Mouse (Mus musculus): ENCODE measurements around the gene Tcte3. TPM values are rescaled to one million over a fixed set of nuclear protein-coding genes. Genes with fewer than 3 reads are reported as not detected.
A peak's percentile ranks its signal among the peaks of the same experiment; 100 is the strongest.
"Not testable (repeated sequence)": the region's sequence is repeated elsewhere in the genome, so short reads cannot be mapped to it uniquely, and the experiment has no call there.

Gene Tcte3
- total and polyA plus RNA-seq, 3 experiments: 0.52 TPM; not detected in 2

- H3K27ac ChIP-seq; H3K79me2 ChIP-seq (replicated peaks; ENCODE audit: control insufficient read depth, insufficient read depth, low read length); H3K4me1 ChIP-seq (ENCODE audit: control insufficient read depth, insufficient read depth, low read length); H3K9ac ChIP-seq (ENCODE audit: low read depth, low read length); H3K27me3 ChIP-seq (ENCODE audit: control insufficient read depth, insufficient read depth, low read length); DNase-seq; H3K4me3 ChIP-seq; H3K36me3 ChIP-seq (ENCODE audit: control insufficient read depth, insufficient read depth, low read length); intact Hi-C loops (cut with DNase I): not testable (repeated sequence)
- no CpG with 5 or more reads among the region's 3 CpGs for WGBS
Observed at GRCm38 (mm10) chr17:15040455-15040854, 833 bp downstream of the Tcte3 start.

GRCm38 (mm10) chr17:15031414-15031813, 9.9 kb downstream of the Tcte3 start:
- H3K4me1 ChIP-seq (ENCODE audit: control insufficient read depth, insufficient read depth, low read length); H3K27ac ChIP-seq; H3K27me3 ChIP-seq (ENCODE audit: control insufficient read depth, insufficient read depth, low read length); H3K4me3 ChIP-seq; DNase-seq; intact Hi-C loops (cut with DNase I); H3K79me2 ChIP-seq (replicated peaks; ENCODE audit: control insufficient read depth, insufficient read depth, low read length); H3K9ac ChIP-seq (ENCODE audit: low read depth, low read length); H3K36me3 ChIP-seq (ENCODE audit: control insufficient read depth, insufficient read depth, low read length): not testable (repeated sequence)
- WGBS: no CpG with 5 or more reads among the region's 4 CpGs

- intact Hi-C loops (cut with DNase I); H3K36me3 ChIP-seq (ENCODE audit: control insufficient read depth, insufficient read depth, low read length); H3K9ac ChIP-seq (ENCODE audit: low read depth, low read length); H3K4me3 ChIP-seq; H3K79me2 ChIP-seq (replicated peaks; ENCODE audit: control insufficient read depth, insufficient read depth, low read length); H3K4me1 ChIP-seq (ENCODE audit: control insufficient read depth, insufficient read depth, low read length); DNase-seq; H3K27ac ChIP-seq; H3K27me3 ChIP-seq (ENCODE audit: control insufficient read depth, insufficient read depth, low read length): not testable (repeated sequence)
- no CpG with 5 or more reads among the region's 6 CpGs for WGBS
Observed at GRCm38 (mm10) chr17:15025513-15025912, 15.8 kb downstream of the Tcte3 start.

- DNase-seq; H3K27ac ChIP-seq; H3K4me1 ChIP-seq (ENCODE audit: control insufficient read depth, insufficient read depth, low read length); H3K36me3 ChIP-seq (ENCODE audit: control insufficient read depth, insufficient read depth, low read length); intact Hi-C loops (cut with DNase I); H3K4me3 ChIP-seq; H3K9ac ChIP-seq (ENCODE audit: low read depth, low read length); H3K79me2 ChIP-seq (replicated peaks; ENCODE audit: control insufficient read depth, insufficient read depth, low read length); H3K27me3 ChIP-seq (ENCODE audit: control insufficient read depth, insufficient read depth, low read length): not testable (repeated sequence)
- no CpG with 5 or more reads among the region's 48 CpGs for WGBS
Observed at GRCm38 (mm10) chr17:15024502-15025193, 16.6 kb downstream of the Tcte3 start.

GRCm38 (mm10) chr17:15023878-15024492, 17.3 kb downstream of the Tcte3 start:
- WGBS: no CpG with 5 or more reads among the region's 97 CpGs
- not testable (repeated sequence) for H3K9ac ChIP-seq (ENCODE audit: low read depth, low read length)

GRCm38 (mm10) chr17:15021503-15022220, 19.6 kb downstream of the Tcte3 start:
- H3K4me1 ChIP-seq (ENCODE audit: control insufficient read depth, insufficient read depth, low read length); H3K9ac ChIP-seq (ENCODE audit: low read depth, low read length); H3K36me3 ChIP-seq (ENCODE audit: control insufficient read depth, insufficient read depth, low read length); H3K27ac ChIP-seq; H3K4me3 ChIP-seq; H3K27me3 ChIP-seq (ENCODE audit: control insufficient read depth, insufficient read depth, low read length); intact Hi-C loops (cut with DNase I); H3K79me2 ChIP-seq (replicated peaks; ENCODE audit: control insufficient read depth, insufficient read depth, low read length): not testable (repeated sequence)
- peak; percentile 37 to 57 for DNase-seq
- 85% methylated on average over 3 of the region's 3 CpGs for WGBS

More at GRCm38 (mm10) chr17:15023878-15024492, 17.3 kb downstream of the Tcte3 start:
- DNase-seq; H3K27ac ChIP-seq; intact Hi-C loops (cut with DNase I); H3K79me2 ChIP-seq (replicated peaks; ENCODE audit: control insufficient read depth, insufficient read depth, low read length); H3K4me3 ChIP-seq; H3K4me1 ChIP-seq (ENCODE audit: control insufficient read depth, insufficient read depth, low read length); H3K27me3 ChIP-seq (ENCODE audit: control insufficient read depth, insufficient read depth, low read length); H3K36me3 ChIP-seq (ENCODE audit: control insufficient read depth, insufficient read depth, low read length): not testable (repeated sequence)

- no CpG with 5 or more reads among the region's 60 CpGs for WGBS
- H3K36me3 ChIP-seq (ENCODE audit: control insufficient read depth, insufficient read depth, low read length); H3K27me3 ChIP-seq (ENCODE audit: control insufficient read depth, insufficient read depth, low read length); DNase-seq; H3K4me1 ChIP-seq (ENCODE audit: control insufficient read depth, insufficient read depth, low read length); H3K27ac ChIP-seq; intact Hi-C loops (cut with DNase I); H3K4me3 ChIP-seq; H3K9ac ChIP-seq (ENCODE audit: low read depth, low read length); H3K79me2 ChIP-seq (replicated peaks; ENCODE audit: control insufficient read depth, insufficient read depth, low read length): not testable (repeated sequence)
Observed at GRCm38 (mm10) chr17:15009706-15010413, 31.4 kb downstream of the Tcte3 start, which contains the start of gene Gm3435. Gm3435 (plus strand) TSS chr17:15010176.

- H3K27ac ChIP-seq; H3K79me2 ChIP-seq (replicated peaks; ENCODE audit: control insufficient read depth, insufficient read depth, low read length): not testable (repeated sequence)
- no CpG with 5 or more reads among the region's 3 CpGs for WGBS
Observed at GRCm38 (mm10) chr17:15009088-15009487, 32.2 kb downstream of the Tcte3 start.

GRCm38 (mm10) chr17:15000047-15000446, 41.2 kb downstream of the Tcte3 start:
- H3K36me3 ChIP-seq (ENCODE audit: control insufficient read depth, insufficient read depth, low read length); H3K27ac ChIP-seq; DNase-seq; intact Hi-C loops (cut with DNase I); H3K27me3 ChIP-seq (ENCODE audit: control insufficient read depth, insufficient read depth, low read length); H3K4me3 ChIP-seq; H3K79me2 ChIP-seq (replicated peaks; ENCODE audit: control insufficient read depth, insufficient read depth, low read length); H3K9ac ChIP-seq (ENCODE audit: low read depth, low read length); H3K4me1 ChIP-seq (ENCODE audit: control insufficient read depth, insufficient read depth, low read length): not testable (repeated sequence)
- WGBS: no CpG with 5 or more reads among the region's 4 CpGs

More at GRCm38 (mm10) chr17:15009088-15009487, 32.2 kb downstream of the Tcte3 start:
- H3K36me3 ChIP-seq (ENCODE audit: control insufficient read depth, insufficient read depth, low read length); H3K27me3 ChIP-seq (ENCODE audit: control insufficient read depth, insufficient read depth, low read length); H3K9ac ChIP-seq (ENCODE audit: low read depth, low read length); DNase-seq; H3K4me1 ChIP-seq (ENCODE audit: control insufficient read depth, insufficient read depth, low read length); intact Hi-C loops (cut with DNase I); H3K4me3 ChIP-seq: not testable (repeated sequence)

Data from heart, adult 2 months (tissue).